Mouse (Mus musculus): ENCODE data around the gene Tbl1x.

- TF ChIP-seq USF1 (IDR thresholded peaks at IDR 0.05; ENCODE audit: low read depth, low read length) (no peak), ZC3H11A (IDR thresholded peaks at IDR 0.05; ENCODE audit: low read depth, low read length) (no peak)
Observed at GRCm38 (mm10) chrX:77509149-77509548, 1.7 kb upstream of the Tbl1x start.
